Mouse (Mus musculus): ENCODE measurements around the gene 1500009C09Rik. TPM values are rescaled to one million over a fixed set of nuclear protein-coding genes. Genes with fewer than 3 reads are reported as not detected.

1500009C09Rik gene
- total and polyA plus RNA-seq, 2 experiments from 2014 or later, result 17.9 to 156 TPM

- 65% methylated on average over 39 of the region's 39 CpGs for WGBS
- Histone ChIP-seq H3K4me2 (ENCODE audit: low read depth, low read length, poor library complexity, severe bottlenecking) (no peak within 1 kb of the TSS), H3K36me3 (ENCODE audit: insufficient read depth, low read length) (no peaks in the 10 kb centered on the region), H3K9me3 (ENCODE audit: low read length) (no peaks in the 10 kb centered on the region), H3K27me3 (ENCODE audit: insufficient read depth, low read length) (no peaks in the 10 kb centered on the region), H3K4me3 (ENCODE audit: low read depth, low read length) (no peak within 1 kb of the TSS), H3K4me1 (ENCODE audit: insufficient read depth, low read length) (no peaks in the 10 kb centered on the region), H3K27ac (ENCODE audit: low read depth, low read length) (no peak within 1 kb of the TSS), H3K9ac (replicated peaks; ENCODE audit: low read length, poor library complexity, severe bottlenecking) (no peak within 1 kb of the TSS)
- DNase-seq (ENCODE audit: low spot score), result no peak
- TF ChIP-seq CTCF (IDR thresholded peaks at IDR 0.05), result no peak
- ATAC-seq (ENCODE audit: low FRiP score), result no peak
Observed at GRCm38 (mm10) chr15:82298764-82299561, 46.8 kb downstream of the 1500009C09Rik start, which contains the start of gene Wbp2nl. TSS of gene Wbp2nl (plus strand) at chr15:82298954.

- H3K4me2 ChIP-seq (ENCODE audit: low read depth, low read length, poor library complexity, severe bottlenecking), result no peak overlapping the region
- no peak overlapping the region for H3K9ac ChIP-seq (replicated peaks; ENCODE audit: low read length, poor library complexity, severe bottlenecking)
- H3K9me3 ChIP-seq (ENCODE audit: low read length), result no peaks in the 10 kb centered on the region
- H3K4me3 ChIP-seq (ENCODE audit: low read depth, low read length), result no peak overlapping the region
- WGBS, result 75% methylated on average over 3 of the region's 3 CpGs
- DNase-seq (ENCODE audit: low spot score) (no peak), ATAC-seq (ENCODE audit: low FRiP score) (no peak)
- H3K27me3 ChIP-seq (ENCODE audit: insufficient read depth, low read length), result no peaks in the 10 kb centered on the region
- no peak for TF ChIP-seq CTCF (IDR thresholded peaks at IDR 0.05)
- H3K27ac ChIP-seq (ENCODE audit: low read depth, low read length), result no peak overlapping the region
- no peaks in the 10 kb centered on the region for H3K36me3 ChIP-seq (ENCODE audit: insufficient read depth, low read length)
- H3K4me1 ChIP-seq (ENCODE audit: insufficient read depth, low read length), result no peaks in the 10 kb centered on the region
Observed at GRCm38 (mm10) chr15:82307107-82307506, 54.9 kb downstream of the 1500009C09Rik start.

- ATAC-seq (ENCODE audit: low FRiP score), result no peak
- no peaks in the 10 kb centered on the region for H3K27me3 ChIP-seq (ENCODE audit: insufficient read depth, low read length)
- DNase-seq (ENCODE audit: low spot score), result no peak
- TF ChIP-seq CTCF (IDR thresholded peaks at IDR 0.05), result no peak
- no peaks in the 10 kb centered on the region for H3K9me3 ChIP-seq (ENCODE audit: low read length)
- H3K4me1 ChIP-seq (ENCODE audit: insufficient read depth, low read length), result no peaks in the 10 kb centered on the region
- no peak overlapping the region for H3K4me2 ChIP-seq (ENCODE audit: low read depth, low read length, poor library complexity, severe bottlenecking)
- no peak overlapping the region for H3K4me3 ChIP-seq (ENCODE audit: low read depth, low read length)
- H3K9ac ChIP-seq (replicated peaks; ENCODE audit: low read length, poor library complexity, severe bottlenecking), result no peak overlapping the region
- no peak overlapping the region for H3K27ac ChIP-seq (ENCODE audit: low read depth, low read length)
- 81% methylated on average over 3 of the region's 3 CpGs for WGBS
- H3K36me3 ChIP-seq (ENCODE audit: insufficient read depth, low read length), result no peaks in the 10 kb centered on the region
Observed at GRCm38 (mm10) chr15:82308416-82308815, 56.2 kb downstream of the 1500009C09Rik start.

Other genes starting within 250 kb of the 1500009C09Rik start
- 26.9 and 31.2 TPM in 2 replicates for gene Desi1, start 218.5 kb upstream of the 1500009C09Rik start, total RNA-seq (2014; rRNA removed)
- gene Desi1, start 218.5 kb upstream of the 1500009C09Rik start, polyA plus RNA-seq (2015; fragmentation: Nextera tagmentation; extraction: Ambion mirVana), result 43.9 and 45.7 TPM in 2 replicates
- gene Snu13, start 204.8 kb upstream of the 1500009C09Rik start, total RNA-seq (2014; rRNA removed), result 174 and 179 TPM in 2 replicates
- gene Snu13, start 204.8 kb upstream of the 1500009C09Rik start, polyA plus RNA-seq (2015; fragmentation: Nextera tagmentation; extraction: Ambion mirVana), result 242 and 274 TPM in 2 replicates
- gene 4930407I10Rik, start 193.2 kb upstream of the 1500009C09Rik start, total RNA-seq (2014; rRNA removed), result 0.05 TPM in 1 of 2 replicates, not detected in the other
- not detected in 2 replicates for gene 4930407I10Rik, start 193.2 kb upstream of the 1500009C09Rik start, polyA plus RNA-seq (2015; fragmentation: Nextera tagmentation; extraction: Ambion mirVana)
- gene Mei1, start 182.4 kb upstream of the 1500009C09Rik start, total RNA-seq (2014; rRNA removed), result not detected in 2 replicates
- gene Mei1, start 182.4 kb upstream of the 1500009C09Rik start, polyA plus RNA-seq (2015; fragmentation: Nextera tagmentation; extraction: Ambion mirVana), result 0.12 and 0.16 TPM in 2 replicates
- gene Ccdc134, start 124.5 kb upstream of the 1500009C09Rik start, total RNA-seq (2014; rRNA removed), result 8.4 and 8.7 TPM in 2 replicates
- 6.9 and 7.7 TPM in 2 replicates for gene Ccdc134, start 124.5 kb upstream of the 1500009C09Rik start, polyA plus RNA-seq (2015; fragmentation: Nextera tagmentation; extraction: Ambion mirVana)
- gene Srebf2, start 105.2 kb upstream of the 1500009C09Rik start, total RNA-seq (2014; rRNA removed), result 204 and 245 TPM in 2 replicates
- 141 and 150 TPM in 2 replicates for gene Srebf2, start 105.2 kb upstream of the 1500009C09Rik start, polyA plus RNA-seq (2015; fragmentation: Nextera tagmentation; extraction: Ambion mirVana)
- gene Shisa8, start 39.6 kb upstream of the 1500009C09Rik start, total RNA-seq (2014; rRNA removed), result 6.5 and 7.6 TPM in 2 replicates
- gene Shisa8, start 39.6 kb upstream of the 1500009C09Rik start, polyA plus RNA-seq (2015; fragmentation: Nextera tagmentation; extraction: Ambion mirVana), result 1.6 and 2.2 TPM in 2 replicates
- gene Tnfrsf13c, start 28.0 kb upstream of the 1500009C09Rik start, total RNA-seq (2014; rRNA removed), result 0.94 and 2.1 TPM in 2 replicates
- 0.18 and 0.27 TPM in 2 replicates for gene Tnfrsf13c, start 28.0 kb upstream of the 1500009C09Rik start, polyA plus RNA-seq (2015; fragmentation: Nextera tagmentation; extraction: Ambion mirVana)
- gene Cenpm, start 7.6 kb upstream of the 1500009C09Rik start, total RNA-seq (2014; rRNA removed), result 5.2 and 17.9 TPM in 2 replicates
- gene Cenpm, start 7.6 kb upstream of the 1500009C09Rik start, polyA plus RNA-seq (2015; fragmentation: Nextera tagmentation; extraction: Ambion mirVana), result 10.2 TPM in 2 replicates
- 480 and 506 TPM in 2 replicates for gene Sept3, start 22.5 kb downstream of the 1500009C09Rik start, total RNA-seq (2014; rRNA removed)
- 369 and 404 TPM in 2 replicates for gene Sept3, start 22.5 kb downstream of the 1500009C09Rik start, polyA plus RNA-seq (2015; fragmentation: Nextera tagmentation; extraction: Ambion mirVana)
- gene Wbp2nl, start 46.6 kb downstream of the 1500009C09Rik start, total RNA-seq (2014; rRNA removed), result 0.60 and 0.99 TPM in 2 replicates
- gene Wbp2nl, start 46.6 kb downstream of the 1500009C09Rik start, polyA plus RNA-seq (2015; fragmentation: Nextera tagmentation; extraction: Ambion mirVana), result 0.11 and 0.23 TPM in 2 replicates
- 36.6 and 38.0 TPM in 2 replicates for gene Naga, start 86.5 kb downstream of the 1500009C09Rik start, total RNA-seq (2014; rRNA removed)
- gene Naga, start 86.5 kb downstream of the 1500009C09Rik start, polyA plus RNA-seq (2015; fragmentation: Nextera tagmentation; extraction: Ambion mirVana), result 25.0 and 30.8 TPM in 2 replicates
- gene Pheta2, start 86.5 kb downstream of the 1500009C09Rik start, total RNA-seq (2014; rRNA removed), result 0.28 and 1.5 TPM in 2 replicates
- 0.82 and 0.88 TPM in 2 replicates for gene Pheta2, start 86.5 kb downstream of the 1500009C09Rik start, polyA plus RNA-seq (2015; fragmentation: Nextera tagmentation; extraction: Ambion mirVana)
- 186 and 226 TPM in 2 replicates for gene Smdt1, start 86.6 kb downstream of the 1500009C09Rik start, total RNA-seq (2014; rRNA removed)
- 352 and 383 TPM in 2 replicates for gene Smdt1, start 86.6 kb downstream of the 1500009C09Rik start, polyA plus RNA-seq (2015; fragmentation: Nextera tagmentation; extraction: Ambion mirVana)
- 241 and 287 TPM in 2 replicates for gene Ndufa6, start 101.9 kb downstream of the 1500009C09Rik start, total RNA-seq (2014; rRNA removed)
- gene Ndufa6, start 101.9 kb downstream of the 1500009C09Rik start, polyA plus RNA-seq (2015; fragmentation: Nextera tagmentation; extraction: Ambion mirVana), result 481 and 482 TPM in 2 replicates
- gene Cyp2d22, start 127.9 kb downstream of the 1500009C09Rik start, total RNA-seq (2014; rRNA removed), result 1.6 and 2.4 TPM in 2 replicates
- gene Cyp2d22, start 127.9 kb downstream of the 1500009C09Rik start, polyA plus RNA-seq (2015; fragmentation: Nextera tagmentation; extraction: Ambion mirVana), result 1.7 and 2.2 TPM in 2 replicates
- gene Cyp2d11, start 141.6 kb downstream of the 1500009C09Rik start, total RNA-seq (2014; rRNA removed), result not detected in 2 replicates
- not detected in 2 replicates for gene Cyp2d11, start 141.6 kb downstream of the 1500009C09Rik start, polyA plus RNA-seq (2015; fragmentation: Nextera tagmentation; extraction: Ambion mirVana)
- not detected in 2 replicates for gene Cyp2d10, start 154.8 kb downstream of the 1500009C09Rik start, total RNA-seq (2014; rRNA removed)
- gene Cyp2d10, start 154.8 kb downstream of the 1500009C09Rik start, polyA plus RNA-seq (2015; fragmentation: Nextera tagmentation; extraction: Ambion mirVana), result not detected in 2 replicates
- not detected in 2 replicates for gene Cyp2d9, start 181.0 kb downstream of the 1500009C09Rik start, total RNA-seq (2014; rRNA removed)
- not detected in 2 replicates for gene Cyp2d9, start 181.0 kb downstream of the 1500009C09Rik start, polyA plus RNA-seq (2015; fragmentation: Nextera tagmentation; extraction: Ambion mirVana)